Mouse (Mus musculus): Measurements from ENCODE around the gene Tex52.
A peak's percentile ranks its signal among the peaks of the same experiment; 100 is the strongest.
"Not testable (repeated sequence)": the region's sequence is repeated elsewhere in the genome, so short reads cannot be mapped to it uniquely, and the experiment has no call there.

Tex52 gene

DNA sequence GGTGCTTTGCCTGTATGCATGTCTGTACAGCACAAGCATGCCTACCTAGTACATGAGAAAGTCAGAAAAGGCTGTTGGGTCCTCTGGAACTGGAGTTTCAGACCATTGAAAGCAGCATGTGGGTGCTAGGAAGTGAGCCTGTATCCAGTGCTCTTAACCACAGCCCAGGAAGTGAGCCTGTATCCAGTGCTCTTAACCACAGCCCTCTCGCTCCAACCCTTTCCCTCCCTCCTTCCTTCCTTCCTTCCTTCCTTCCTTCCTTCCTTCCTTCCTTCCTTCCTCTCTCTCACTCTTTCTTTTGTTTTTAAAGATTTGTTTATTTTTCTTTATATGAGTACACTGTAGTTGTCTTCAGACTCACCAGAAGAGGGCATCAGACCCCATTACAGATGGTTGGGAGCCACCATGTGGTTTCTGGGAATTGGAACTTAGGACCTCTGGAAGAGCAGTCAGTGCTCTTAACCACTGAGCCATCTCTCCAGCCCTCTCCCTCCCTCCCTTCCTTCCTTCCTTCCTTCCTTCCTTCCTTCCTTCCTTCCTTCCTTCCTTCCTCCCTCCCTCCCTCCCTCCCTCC, 5.4 kb downstream of the Tex52 start:
- DNase-seq (ENCODE audit: low spot score in 2 of 2), result not testable (repeated sequence)

DNA sequence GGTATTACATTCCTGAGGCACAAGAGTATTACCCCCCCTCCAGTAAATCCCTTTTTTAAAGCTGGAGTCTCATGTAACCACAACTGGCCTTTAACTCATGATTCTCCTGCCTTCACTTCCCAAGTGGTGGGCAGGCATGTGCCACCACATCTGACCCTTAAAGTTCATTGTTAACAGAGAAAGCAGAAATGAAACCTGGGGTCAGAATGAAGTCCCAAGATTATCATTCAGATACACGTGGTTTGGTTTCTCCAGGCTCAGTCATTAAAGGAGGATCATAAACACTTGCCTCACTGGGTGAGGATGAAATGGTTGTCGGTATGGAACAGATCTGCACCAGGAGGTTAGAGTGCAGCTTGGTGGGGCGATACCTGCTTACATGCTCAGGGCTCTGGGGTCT, 6.0 kb downstream of the Tex52 start:
- DNase-seq (ENCODE audit: low spot score in 2 of 2), result peak in 1 of 2 experiments; percentile 33

DNA sequence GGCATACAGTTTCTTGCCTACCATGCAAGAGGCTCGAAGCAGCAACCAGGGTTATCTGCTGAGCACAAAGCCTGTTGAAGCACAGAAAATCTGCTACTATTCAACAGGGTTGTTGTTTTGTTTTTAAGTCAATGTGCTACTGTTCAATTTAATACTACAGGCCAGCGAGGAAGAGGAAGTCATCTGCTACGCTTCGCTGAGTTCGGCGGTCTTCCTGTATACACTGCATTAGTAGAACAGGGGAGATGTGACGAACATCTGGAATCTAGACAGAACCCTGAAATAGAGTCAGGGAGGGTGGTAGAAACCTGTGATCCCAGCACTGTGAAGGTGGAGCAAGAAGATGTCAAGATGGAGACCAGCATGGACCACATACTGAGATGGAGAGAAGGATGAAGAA, 8.5 kb downstream of the Tex52 start:
- DNase-seq (ENCODE audit: low spot score in 2 of 2), result peak; percentile 63 to 67

DNA sequence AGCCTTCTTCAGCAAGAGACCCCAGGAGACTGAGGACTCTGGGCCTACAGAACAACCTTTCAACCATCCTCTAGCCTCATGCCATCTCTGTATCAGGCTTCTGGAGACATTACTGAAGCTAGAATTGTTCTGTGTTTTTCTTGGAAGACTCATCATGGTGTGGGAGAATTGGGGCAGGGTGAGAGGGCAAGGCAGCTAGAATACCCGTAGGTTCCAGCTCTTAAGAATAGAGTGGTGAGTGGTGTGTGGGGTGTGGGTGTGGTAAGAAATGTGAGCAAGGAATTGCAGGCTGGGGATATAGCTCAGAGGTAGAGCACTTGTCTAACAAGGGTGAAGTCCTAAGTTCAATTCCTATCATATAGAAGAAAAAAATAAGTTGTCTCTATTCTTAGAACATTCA, 9.8 kb downstream of the Tex52 start:
- no peak for DNase-seq (ENCODE audit: low spot score in 2 of 2)

DNA sequence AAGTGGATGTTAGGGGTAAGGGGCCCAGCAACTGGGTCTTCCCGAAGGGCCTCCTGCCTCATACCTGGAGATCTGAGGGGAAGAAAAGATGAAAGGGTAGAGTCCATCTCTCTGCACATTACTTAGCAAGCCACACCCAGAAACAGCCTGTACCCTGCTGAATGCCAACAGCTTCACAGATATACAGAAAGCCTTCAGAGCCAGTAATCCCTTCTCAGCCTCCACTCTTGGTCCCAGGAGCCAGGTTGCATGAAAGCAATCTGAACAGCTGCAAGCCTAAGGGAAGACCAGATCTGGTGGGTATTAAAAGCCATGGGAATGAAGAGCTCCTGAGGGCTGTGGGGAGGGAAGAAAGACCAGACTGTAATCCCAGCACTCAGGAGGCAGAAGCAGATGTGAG, 13.9 kb downstream of the Tex52 start:
- DNase-seq (ENCODE audit: low spot score in 2 of 2), result no peak

DNA sequence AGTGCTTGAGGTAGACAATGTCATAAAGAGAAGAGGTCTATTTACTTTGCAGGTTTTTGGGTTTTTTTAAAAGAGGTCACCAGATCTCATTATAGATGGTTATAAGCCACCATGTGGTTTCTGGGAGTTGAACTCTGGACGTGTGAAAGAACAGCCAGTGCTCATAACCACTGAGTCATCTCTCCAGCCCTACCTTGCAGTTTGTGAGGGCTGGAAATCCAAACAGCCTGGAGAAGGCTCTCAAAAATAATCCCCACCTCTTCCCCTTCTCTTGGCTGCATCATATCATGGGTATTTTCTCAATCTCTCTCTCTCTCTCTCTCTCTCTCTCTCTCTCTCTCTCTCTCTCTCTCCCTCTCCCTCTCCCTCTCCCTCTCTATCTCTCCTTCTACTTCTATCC, 15.4 kb downstream of the Tex52 start:
- DNase-seq (ENCODE audit: low spot score in 2 of 2), result no peak

DNA sequence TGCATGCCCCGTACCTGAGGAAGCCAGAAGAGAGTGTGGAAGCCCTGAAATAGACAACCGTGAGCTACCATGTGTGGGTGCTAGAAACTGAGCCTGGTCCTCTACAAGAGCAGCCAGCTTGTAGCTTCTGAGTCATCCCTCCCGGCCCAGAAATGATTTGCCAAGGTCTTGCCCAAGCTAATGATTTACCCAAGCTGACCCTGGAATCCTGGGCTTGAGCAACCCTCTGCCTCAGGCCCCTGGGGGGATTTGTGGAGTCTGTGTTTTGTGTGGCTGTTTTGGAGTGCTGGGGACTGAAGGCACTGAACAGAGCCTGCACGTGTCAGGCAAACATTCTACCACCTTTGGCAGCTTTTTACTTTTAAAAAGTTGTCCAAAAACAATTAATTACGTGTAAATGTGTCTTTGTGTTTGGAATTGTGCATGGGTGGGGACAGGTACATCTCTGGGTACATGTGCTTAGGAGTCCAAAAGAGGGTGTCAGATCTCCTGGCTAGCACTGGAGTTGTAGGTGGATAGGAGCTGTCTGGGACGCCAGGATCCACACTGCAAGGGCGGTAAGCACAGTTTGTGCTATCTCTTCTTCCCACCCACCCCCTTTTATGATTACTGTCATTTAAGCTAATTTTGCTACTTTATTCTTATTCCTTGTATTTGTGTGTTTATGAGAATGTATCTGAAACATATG, 22.5 kb downstream of the Tex52 start:
- no peak for DNase-seq (ENCODE audit: low spot score in 2 of 2)

DNA sequence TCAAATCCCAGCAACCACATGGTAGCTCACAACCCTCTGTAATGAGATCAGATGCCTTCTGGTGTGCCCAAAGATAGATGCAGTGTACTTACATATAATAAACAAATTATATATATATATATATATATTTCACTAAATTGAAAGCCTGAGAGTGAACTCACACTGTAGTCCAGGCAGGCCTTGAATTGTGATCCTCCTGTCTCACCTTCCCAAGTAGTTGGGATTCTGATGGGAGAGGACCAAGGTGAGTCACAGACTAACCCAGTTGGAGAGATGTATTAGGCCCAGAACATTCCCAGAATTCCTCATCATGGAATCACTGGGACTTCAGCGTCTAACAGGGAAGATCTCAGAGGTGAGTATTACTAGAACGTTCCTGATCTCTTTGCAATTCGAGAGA, 23.7 kb downstream of the Tex52 start, which contains the start of gene Nrip2:
Gene Nrip2 (plus strand): TSS at position 301 of the 400 bp plus-strand sequence.
- DNase-seq (ENCODE audit: low spot score in 2 of 2), result no peak

DNA sequence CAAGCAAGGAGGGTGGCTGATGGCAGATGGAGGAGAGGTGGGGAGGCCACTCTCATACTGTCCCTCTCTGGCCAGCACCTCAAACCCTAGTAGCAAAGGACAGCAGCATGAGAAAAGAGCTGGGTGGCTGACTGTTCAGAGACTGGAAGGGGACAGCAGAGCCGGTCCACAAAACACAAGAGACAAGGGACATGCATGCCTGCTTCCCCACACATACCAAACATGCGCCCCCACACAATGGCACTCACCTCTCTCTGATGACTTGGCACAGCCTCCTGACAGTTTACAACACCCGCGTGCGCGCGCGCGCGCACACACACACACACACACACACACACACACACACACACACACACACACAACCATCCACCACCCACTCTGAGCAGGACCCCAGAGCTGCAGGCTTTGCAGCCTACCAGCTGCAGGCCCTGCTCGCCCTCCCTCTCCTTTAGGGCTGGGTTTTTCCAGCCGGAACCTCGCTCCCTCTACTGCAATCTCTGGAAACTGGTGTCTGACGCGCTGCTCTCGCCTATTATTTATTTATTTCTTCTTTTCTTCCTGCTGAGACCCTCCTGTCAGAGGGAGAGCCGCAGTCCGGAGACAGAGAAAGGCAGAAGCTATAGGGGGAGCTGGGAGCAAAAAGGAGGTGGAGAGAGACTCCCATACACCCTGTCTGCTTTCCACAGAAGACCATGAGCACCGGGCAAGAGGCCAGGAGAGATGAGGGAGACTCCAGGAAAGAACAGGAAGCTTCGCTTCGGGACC, 24.3 kb downstream of the Tex52 start:
- DNase-seq (ENCODE audit: low spot score in 2 of 2), result no peak

DNA sequence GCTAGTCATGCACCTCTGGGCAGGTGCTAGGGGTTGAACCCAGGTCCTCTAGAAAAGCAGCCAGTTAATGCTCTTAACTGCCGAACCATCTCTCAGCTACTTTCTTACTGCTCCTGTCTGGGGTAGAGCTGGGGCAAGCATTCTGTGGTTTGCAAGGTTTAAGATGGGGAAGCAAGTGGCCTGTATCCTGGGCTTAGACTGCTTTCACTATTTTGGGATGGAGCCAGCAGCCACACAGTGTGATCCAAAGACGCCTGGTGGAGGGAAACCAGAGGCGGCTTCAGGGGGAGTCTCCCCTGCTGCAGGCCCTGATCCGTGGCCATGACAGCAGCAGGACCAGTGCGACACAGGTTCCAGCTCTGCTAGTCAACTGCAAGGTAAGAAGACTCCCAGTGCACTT, 29.5 kb downstream of the Tex52 start:
- DNase-seq (ENCODE audit: low spot score in 2 of 2), result no peak

DNA sequence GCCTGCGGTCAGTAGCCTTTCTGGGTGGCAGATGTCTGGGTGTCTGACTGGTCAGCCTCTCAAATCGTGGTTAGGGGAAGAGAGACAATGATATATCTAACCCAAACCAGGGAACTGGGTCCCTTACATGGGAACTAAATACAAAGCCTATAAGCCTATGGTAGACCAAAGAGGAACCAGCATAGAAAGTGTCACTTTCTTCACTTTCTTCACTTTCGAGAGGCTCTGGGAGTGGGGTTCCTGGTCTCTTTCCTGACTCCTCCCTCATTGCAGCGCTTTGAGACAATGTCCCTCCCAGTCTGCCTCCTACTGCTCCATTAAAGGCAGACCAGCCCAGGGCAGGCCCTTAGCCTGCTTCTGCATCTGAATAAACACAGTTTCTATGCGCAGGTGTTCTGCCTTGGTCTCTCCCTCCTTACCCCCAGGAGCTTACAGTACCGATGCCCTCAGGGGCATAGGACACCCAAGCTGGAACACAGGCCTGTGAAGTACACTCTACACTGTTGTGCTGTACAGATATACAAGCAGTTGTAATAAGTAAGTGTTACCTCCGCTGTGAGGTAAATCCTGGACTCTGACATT, 33.4 kb downstream of the Tex52 start:
- DNase-seq (ENCODE audit: low spot score in 2 of 2), result no peak

DNA sequence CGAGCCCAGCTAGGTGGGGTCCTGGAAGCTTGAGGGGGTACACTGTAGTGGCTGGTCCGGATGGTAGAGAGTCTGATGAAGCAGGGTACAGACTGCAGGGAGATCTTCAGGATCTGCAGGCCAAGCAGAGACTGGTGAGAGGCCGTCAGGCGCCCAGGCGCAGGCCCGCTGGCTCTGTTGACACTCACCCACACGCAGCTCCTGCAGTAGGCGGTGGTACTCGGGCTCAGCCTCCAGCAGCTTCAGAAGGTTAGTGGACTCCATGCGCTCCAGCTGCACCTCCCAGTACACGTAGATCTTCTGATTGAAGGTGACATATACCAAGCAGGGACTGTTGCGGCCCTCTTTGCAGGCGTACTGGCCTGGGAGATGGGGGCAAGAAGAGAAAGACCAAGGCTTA, 35.0 kb downstream of the Tex52 start:
- DNase-seq (ENCODE audit: low spot score in 2 of 2), result no peak

DNA sequence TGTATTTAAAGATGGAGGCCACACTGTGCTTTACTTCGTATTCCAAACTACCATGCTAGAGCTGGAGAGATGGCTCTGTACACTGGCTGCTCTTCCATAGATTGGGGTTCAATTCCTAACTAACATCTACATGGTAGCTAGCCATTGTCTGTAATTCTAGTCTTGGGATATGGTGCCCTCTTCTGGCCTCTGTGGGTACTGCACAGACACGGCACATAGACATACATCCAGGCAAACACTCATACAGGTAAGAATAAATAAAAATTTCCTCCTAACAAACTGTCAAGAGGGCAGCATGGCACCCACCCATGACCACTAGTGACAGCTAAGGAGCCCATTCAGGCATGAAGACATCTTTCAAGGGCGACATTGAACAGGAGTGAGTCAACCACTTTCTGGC, 35.9 kb downstream of the Tex52 start:
- DNase-seq (ENCODE audit: low spot score in 2 of 2), result peak; percentile 55 to 64

DNA sequence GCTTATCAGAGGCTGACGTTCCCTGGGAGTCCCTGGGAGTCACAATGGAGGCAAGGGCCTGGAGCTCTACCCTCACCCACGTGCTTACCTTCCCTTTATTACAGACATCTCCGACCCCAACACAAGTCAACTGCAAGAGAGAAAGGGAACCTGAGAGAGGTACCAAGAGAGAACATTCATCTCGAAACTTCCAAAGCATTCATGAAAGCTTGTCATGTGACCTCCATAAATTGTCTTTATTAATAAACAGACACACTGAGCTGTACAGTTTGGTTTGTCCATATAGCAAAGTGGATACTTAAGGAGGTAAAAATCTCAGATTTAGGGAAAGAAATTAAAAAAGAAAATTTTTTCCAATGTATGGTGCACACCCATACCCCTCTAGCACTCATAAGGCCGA, 40.9 kb downstream of the Tex52 start:
- DNase-seq (ENCODE audit: low spot score in 2 of 2), result no peak

DNA sequence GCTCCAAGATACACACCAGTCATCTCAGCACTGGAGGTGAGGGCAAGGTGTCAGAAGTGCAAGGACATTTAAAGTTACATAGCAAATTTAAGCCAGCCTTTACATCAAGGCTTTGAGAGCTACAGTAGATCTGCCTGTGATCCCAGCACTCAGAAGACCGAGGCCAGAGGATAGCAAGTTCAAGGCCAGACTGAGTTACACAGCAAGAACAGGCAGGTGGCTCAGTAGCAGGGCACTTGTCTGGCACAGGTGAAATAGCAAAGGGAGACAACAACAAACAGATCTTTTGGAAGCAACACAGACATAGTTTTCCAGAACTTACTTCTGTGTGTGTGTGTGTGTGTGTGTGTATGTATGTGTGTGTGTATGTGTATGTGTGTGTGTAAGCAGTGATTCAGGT, 42.8 kb downstream of the Tex52 start:
- no peak for DNase-seq (ENCODE audit: low spot score in 2 of 2)

DNA sequence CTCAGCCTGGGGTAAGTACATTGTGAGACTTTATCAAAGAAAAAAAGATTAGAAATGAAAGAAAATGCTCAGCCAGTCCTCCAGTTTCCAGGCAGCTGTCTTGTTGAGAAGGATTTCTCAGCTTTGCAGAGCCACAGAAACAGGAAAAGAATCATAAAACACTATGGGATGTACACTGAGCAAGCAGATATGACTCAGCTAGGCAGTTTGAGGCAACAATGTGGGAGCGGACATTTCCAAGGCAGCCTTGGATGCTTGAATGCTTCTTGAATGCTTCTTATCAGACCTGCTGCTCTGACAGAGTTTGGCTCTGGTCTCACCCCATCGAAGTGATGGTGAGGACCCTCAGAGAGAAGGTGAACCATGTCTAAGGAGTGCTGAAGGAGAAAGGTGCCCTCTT, 45.8 kb downstream of the Tex52 start:
- DNase-seq (ENCODE audit: low spot score in 2 of 2), result no peak

DNA sequence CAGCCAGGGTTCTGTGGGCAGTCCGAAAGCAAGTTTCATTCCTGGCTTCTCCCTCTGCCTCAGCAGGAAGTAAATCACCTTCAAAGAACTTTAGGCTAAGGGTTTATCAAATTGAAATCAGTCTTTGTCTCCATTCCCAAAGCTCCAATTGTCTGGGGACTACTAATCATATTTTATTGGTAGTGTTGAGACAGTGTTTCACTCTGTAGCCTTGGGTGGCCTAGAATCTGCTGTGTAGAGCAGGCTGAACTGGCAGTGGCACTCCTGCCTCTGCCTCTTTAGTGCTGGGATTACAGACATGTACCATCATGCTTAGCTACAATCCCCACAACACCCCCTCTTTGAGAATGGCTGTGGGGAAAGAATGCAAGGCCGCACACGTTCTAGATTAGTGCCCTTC, 46.2 kb downstream of the Tex52 start:
- no peak for DNase-seq (ENCODE audit: low spot score in 2 of 2)

DNA sequence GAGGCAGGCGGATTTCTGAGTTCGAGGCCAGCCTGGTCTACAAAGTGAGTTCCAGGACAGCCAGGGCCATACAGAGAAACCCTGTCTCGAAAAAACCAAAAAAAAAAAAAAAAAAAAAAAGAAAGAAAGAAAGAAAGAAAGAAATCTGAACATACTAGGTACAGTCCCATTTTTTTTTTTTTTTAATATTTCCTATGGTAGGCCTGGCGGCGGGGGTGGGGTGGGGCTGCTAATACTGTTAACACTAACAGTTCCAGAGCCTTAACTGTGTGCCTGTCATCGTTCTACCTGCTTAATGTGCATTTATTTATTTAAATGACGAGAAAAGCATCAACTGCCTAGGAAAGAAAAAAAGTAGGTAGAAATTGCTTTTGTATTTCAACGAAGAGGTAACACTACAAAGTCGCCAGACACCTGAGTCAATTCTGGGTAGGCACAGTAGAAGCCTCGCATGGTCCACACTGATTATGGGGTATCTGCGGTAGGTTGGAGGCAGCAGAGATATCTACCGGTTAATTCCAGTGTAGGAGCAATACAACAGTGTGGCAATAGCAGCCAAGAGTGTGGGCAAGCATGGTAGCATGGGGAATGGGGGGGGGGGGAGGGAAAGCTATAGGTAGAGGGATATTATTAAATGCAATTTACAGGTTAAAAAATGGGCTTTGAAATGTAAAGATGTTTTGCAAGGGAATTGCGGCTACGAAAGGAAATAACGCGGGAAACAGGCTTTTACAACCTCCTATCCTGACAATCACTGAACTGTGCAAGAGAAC, 48.4 kb downstream of the Tex52 start:
- DNase-seq (ENCODE audit: low spot score in 2 of 2), result no peak

DNA sequence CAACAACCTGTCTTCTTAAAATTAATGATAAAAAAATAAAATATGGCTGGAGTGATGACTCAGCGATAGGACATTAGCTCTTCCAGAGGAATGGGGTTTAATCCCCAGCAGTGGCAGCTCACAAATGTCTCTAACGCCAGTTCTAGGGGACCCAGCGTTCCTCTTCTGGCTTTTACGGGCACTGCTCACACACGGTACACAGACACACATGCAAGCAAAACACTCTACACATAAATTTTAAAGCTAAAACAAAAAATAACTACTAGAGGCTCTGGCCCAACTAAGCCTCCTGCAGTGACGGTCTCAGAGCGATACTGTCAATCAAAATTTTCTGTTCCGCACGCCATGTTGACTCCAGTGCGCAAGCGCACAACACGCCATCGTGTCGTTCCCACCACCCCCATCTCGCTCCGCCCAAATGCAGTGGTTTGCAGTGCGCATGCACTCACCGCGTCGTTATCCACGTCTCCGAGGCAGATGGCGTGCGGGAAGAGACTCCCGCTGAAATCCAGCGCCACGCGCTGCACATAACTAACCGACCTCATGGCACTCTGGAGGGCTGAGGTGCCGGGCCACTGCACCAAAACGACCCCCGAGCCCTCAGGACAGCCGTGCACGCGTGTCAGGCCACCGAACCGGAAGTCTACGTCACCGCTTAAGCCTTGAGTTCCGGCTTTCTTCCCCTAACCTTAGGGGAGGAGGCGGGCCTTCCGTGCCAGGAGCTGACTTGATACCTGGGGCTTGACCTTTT, 49.2 kb downstream of the Tex52 start, which contains the start of gene Itfg2:
Gene Itfg2 (minus strand): TSS at position 663 of the 751 bp plus-strand sequence.
- DNase-seq (ENCODE audit: low spot score in 2 of 2), result peak; percentile 94 to 96

DNA sequence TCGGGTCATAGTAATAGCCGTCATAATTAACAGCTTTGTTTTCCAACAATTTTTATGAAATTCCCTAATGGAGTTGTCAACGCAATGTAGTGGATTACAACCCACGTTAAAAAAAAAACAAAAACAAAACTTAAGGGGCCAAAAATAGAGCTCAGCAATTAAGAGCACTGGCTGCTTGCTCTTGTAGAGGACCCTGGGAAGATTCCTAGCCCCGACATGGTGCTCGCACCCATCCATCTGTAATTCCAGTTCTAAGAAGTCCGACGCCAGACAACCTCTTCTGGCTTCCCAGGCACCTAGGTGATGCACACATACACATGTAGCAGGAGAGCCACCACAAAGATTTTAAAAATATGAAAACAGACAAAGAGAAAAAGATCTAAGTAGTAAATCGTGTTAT, 49.8 kb downstream of the Tex52 start:
- no peak for DNase-seq (ENCODE audit: low spot score in 2 of 2)

DNA sequence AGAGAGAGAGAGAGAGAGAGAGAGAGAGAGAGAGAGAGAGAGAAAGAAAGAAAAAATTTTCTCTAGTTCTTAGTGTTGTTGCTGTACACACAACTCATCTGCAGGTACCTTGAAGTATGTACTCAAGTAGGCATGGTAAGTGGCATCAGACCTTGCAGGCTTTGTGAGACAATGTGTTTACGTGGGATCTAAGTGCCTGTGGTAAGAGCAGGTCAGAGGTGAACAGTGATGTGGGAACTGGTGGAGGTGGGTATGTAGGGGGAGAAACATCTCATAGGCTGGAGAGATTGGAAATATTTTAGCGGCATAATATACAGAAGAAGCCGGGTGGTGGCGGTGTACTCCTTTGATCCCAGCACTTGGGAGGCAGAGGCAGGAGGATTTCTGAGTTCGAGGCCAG, 52.3 kb downstream of the Tex52 start:
- no peak for DNase-seq (ENCODE audit: low spot score in 2 of 2)
